Mouse (Mus musculus) erythroblast, embryonic 14.5 days (primary cell): ENCODE measurements around the gene Sik3.

ENCODE experiments used
- GATA1 ChIP-seq: IDR thresholded peaks from 2 replicates; pipeline ENCODE4 v1.6.1; 2012; ENCODE audit warnings: low read length, inconsistent platforms, mixed read lengths
- TAL1 ChIP-seq: IDR thresholded peaks from 3 replicates; pipeline ENCODE4 v1.6.1; 2012; ENCODE audit warnings: low read length, inconsistent platforms, mixed read lengths

GRCm38 (mm10) chr9:46224101-46224500 is 211.5 kb downstream of the Sik3 start:
- TF ChIP-seq TAL1 (no peak), GATA1 (no peak)
